Mouse (Mus musculus) CH12.LX (cell line): ENCODE results near the gene Dnm2.

Source experiments
- NRF1 ChIP-seq: IDR thresholded peaks from 2 replicates; pipeline ENCODE4 v1.6.1; 2014; ENCODE audit warnings: low read depth, mild to moderate bottlenecking, inconsistent platforms, low read length, improper control_type of control experiment, moderate library complexity
- POLR2A ChIP-seq: IDR thresholded peaks from 2 replicates; pipeline ENCODE4 v1.6.1; 2011; ENCODE audit warnings: low read depth, mild to moderate bottlenecking, improper control_type of control experiment, low read length

DNA sequence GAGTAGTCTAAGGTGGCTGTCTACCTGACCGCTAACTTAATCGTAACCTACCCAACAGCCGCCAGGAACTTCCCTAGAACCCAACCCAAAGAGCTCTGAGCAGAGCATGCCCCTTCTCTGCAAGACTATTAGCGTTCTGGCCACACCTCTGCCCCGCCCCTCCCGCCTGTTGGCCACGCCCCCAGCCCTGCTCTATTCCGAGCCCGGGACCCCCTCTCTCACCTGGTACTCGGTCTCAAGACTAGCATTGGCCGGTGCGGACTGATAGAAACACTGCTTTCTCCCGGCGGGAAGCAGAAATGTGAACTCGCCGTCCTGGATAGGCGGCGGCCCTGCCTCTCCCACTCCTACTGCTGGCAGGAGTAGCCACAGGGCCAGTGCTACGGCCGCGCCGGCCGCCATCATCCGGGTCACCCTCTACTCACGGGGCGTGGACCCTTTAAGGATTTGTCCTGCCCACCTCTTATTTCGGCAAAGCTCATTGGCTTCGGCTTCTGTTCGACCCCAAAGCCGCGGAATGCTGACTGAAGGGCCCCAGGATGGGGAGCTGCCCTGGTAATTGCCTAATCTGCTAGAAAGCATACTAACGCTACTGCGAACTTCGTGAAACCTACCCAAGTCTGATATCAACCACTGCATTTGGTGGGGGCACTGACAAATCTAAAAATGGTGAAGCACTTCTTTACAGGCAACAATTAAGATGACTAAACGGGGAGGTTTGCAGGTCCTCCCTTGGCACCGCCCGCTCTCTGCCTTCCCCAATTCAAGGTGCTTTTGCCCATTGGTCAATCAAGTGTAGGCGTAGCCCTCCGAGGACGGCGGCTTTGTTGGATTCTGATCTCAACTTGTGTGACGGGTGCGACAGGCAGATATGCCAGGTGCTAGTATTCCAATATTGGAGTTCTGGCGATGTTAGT, 85.3 kb downstream of the Dnm2 start, which contains the start of gene Tmed1:
- TF ChIP-seq NRF1 = peak; percentile 47
- TF ChIP-seq POLR2A = peak; percentile 77
